Mouse (Mus musculus) embryo, embryonic 9.5 days (tissue): ENCODE measurements at regions not wholly inside any gene's neighbourhood (a gene's known extent, or its start where the extent isn't known, plus 50 kb on each side); places are given as distances from the start of the nearest gene placed in this dataset.
"Not testable (repeated sequence)": the region's sequence is repeated elsewhere in the genome, so short reads cannot be mapped to it uniquely, and the experiment has no call there.

ENCODE experiments used
- DNase-seq: peaks from one replicate; pipeline ENCODE4 v3.0.0-alpha.2; 2017; ENCODE audit errors: extremely low spot score

- peak; percentile 44 for DNase-seq
These were observed 175.2 kb upstream of the Meox2 start for GRCm38 (mm10) chr12:36933118-36933610.

- no peak for DNase-seq
These were observed 164.4 kb upstream of the Meox2 start for GRCm38 (mm10) chr12:36943903-36944302.

- DNase-seq: no peak
These were observed 162.4 kb upstream of the Meox2 start for GRCm38 (mm10) chr12:36945964-36946363.

- DNase-seq: no peak
These were observed 160.4 kb upstream of the Meox2 start for GRCm38 (mm10) chr12:36947902-36948301.

GRCm38 (mm10) chr12:36949096-36949738, 159.1 kb upstream of the Meox2 start:
- no peak for DNase-seq

- DNase-seq: no peak
These were observed 133.8 kb upstream of the Meox2 start for GRCm38 (mm10) chr12:36974432-36975094.

- DNase-seq: no peak
These were observed 131.2 kb upstream of the Meox2 start for GRCm38 (mm10) chr12:36977141-36977540.

- no peak for DNase-seq
These were observed 117.2 kb upstream of the Meox2 start for GRCm38 (mm10) chr12:36991135-36991534.

- no peak for DNase-seq
These were observed 116.4 kb upstream of the Meox2 start for GRCm38 (mm10) chr12:36991970-36992369.

GRCm38 (mm10) chr12:37001401-37001800, 106.9 kb upstream of the Meox2 start:
- DNase-seq: no peak

- DNase-seq: no peak
These were observed 103.1 kb upstream of the Meox2 start for GRCm38 (mm10) chr12:37005262-37005661.

- DNase-seq: no peak
These were observed 98.0 kb upstream of the Meox2 start for GRCm38 (mm10) chr12:37010306-37010705.

- DNase-seq: no peak
These were observed 93.9 kb upstream of the Meox2 start for GRCm38 (mm10) chr12:37014401-37014800.

- not testable (repeated sequence) for DNase-seq
These were observed 93.4 kb upstream of the Meox2 start for GRCm38 (mm10) chr12:37014945-37015344.

GRCm38 (mm10) chr12:37015474-37016248, 92.7 kb upstream of the Meox2 start:
- no peak for DNase-seq

GRCm38 (mm10) chr12:37047191-37047590, 61.1 kb upstream of the Meox2 start:
- no peak for DNase-seq

- DNase-seq: no peak
These were observed 57.7 kb upstream of the Meox2 start for GRCm38 (mm10) chr12:37050596-37050995.

- DNase-seq: no peak
These were observed 50.9 kb upstream of the Meox2 start for GRCm38 (mm10) chr12:37057411-37057810.
